Mouse (Mus musculus) heart, postnatal 25 days (tissue): ENCODE data around the gene Pla2g16. TPM values are rescaled to one million over a fixed set of nuclear protein-coding genes. Genes with fewer than 3 reads are reported as not detected.

Experiments
- DNase-seq: peaks from one replicate; pipeline ENCODE4 v3.0.0; 2022; ENCODE audit warnings: low spot score
- intact Hi-C: fragments of 180-260 bp; cut with DNase I; formaldehyde crosslinking; loops from one replicate; pipeline ENCODE4 v1.15.1; 2025
- total RNA-seq, 2 experiments: library from RNA; stranded (reverse); gene quantifications; 2 replicates each; pipeline ENCODE4 v1.2.3; 2021

Pla2g16 gene
- 100 to 1,000 TPM; 122 TPM for total RNA-seq

DNA sequence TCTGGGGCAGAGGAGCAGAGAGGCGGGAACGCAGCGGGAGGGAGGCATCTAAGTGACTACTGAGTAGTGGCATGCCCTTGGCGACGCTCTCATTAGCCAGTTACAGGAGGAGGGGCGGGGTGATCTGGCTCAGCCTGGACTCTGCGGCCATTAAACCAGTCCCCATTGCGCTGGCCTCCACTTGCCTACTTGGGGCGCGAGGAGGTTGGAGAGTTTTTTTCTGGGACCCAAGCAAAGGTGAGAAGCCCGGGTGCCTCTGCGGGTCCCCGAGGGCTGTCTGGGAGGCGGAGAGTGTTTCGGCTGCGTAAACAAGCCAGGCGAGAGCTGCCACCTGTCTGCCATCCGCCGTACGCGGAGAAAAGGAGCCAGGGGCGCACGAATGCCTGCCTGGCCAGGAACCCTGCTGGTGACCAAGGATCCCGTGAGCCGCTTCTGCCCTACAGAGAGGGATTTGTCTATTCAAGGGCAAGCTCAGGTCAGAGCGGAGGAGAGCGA lies at the start of gene Pla2g16:
Gene Pla2g16 (plus strand): TSS at position 132 of the 495 bp plus-strand sequence.
- intact Hi-C loops: loop anchor here (2.0 kb wide), 2 partner anchors 27 to 37 kb away; no protein-coding TSS in a partner anchor

DNA sequence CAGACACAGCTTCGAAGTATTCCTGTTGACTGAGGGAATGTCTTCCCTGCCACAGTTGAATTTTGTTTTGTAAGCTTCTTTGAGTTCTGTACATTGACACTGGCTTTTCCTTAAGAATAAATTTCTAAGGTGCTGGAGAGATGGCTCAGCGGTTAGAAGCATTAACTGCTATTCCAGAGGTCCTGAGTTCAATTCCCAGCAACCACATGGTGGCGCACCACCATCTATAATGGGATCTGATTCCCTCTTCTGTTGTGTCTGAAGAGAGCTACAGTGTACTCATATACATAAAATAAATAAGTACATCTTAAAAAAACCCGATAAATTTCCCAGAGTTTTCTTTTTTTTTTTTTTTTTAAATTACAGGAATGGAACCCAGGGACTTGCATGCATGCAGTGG lies 49.2 kb upstream of the Pla2g16 start:
- DNase-seq: no peak
- intact Hi-C loops: no loop called here

More for the DNA sequence above, at the start of gene Pla2g16:
- DNase-seq: peak; percentile 50

DNA sequence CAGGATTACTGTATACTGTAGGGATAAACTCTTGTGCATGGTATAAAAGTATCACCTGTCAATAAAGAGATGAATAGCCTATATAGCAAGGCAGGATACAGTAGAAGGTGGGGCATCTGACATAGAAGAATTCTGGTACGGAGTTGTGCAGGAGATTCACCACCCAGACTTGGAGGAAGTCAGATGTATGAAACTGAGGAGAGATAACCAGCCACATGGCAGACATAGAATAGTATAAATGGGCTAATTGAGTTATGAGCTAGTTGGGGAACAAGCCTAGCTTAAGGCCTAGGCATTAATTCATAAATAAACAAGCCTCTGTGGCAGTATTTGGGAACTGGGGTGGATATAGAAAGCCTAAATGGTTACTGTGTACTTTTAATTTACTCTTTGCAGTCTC lies 40.8 kb upstream of the Pla2g16 start:
- intact Hi-C loops: no loop called here
- no peak for DNase-seq

GRCm38 (mm10) chr19:7521619-7522018 lies 35.6 kb upstream of the Pla2g16 start:
- intact Hi-C loops: no loop called here
- no peak for DNase-seq

DNA sequence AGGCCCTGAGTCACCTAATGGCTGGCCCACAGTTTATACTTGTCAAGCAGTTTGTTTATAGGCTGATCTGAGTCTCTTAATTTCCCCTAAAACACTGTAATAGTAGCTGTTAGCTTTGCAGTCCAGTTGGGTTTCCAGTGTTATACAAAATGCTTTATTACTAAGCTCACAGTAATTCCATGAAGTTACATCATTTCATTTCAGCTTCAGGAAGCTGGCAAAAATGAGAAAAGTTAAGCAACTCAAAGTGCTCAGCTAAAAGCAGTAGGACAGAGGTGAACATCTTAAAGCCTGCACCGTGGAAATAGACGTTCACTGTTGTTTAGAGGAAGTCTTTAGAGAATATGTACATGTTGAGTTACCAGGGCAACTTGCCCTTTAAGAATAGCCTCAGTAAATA lies 34.4 kb upstream of the Pla2g16 start:
- intact Hi-C loops: no loop called here
- no peak for DNase-seq

DNA sequence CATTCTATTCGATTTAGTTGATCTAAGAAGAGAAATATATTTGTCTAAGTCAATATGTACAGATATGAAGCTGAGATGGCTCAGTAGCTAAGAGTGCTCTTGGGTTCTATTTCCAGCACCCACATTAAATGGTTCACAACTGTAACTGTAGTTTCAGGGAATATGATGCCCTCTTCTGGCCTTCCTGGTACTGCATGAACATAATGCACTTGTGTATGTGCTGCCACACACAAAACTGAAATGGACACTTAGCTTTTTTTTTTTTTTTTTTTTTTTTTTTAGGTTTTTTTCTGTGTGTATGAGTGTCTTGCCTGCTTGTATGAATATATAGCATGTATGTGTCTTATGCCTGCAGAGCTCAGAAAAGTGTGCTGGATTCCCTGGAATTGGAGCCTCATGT lies 34.0 kb upstream of the Pla2g16 start:
- intact Hi-C loops: no loop called here
- no peak for DNase-seq

GRCm38 (mm10) chr19:7523781-7524180 lies 33.5 kb upstream of the Pla2g16 start:
- DNase-seq: no peak
- intact Hi-C loops: no loop called here

DNA sequence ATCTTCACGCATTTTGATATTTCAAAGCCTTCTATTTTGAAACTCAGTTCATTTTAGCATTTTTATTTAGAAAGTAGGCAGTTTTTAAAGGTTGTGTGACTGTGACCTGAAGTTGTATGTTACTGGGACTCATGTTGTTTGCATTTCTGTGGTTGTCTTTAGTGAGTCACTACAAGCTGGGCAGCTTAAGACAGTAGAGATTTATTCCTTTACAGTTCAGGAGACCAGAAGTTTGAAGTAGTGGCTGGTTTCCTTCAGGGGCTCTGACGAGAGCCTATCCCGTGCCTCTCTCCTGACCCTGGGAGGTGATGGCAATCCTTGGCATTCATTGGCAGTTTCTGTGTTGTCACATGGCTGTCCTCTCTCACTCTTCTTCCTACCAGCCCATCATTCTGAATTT lies 32.4 kb upstream of the Pla2g16 start:
- no peak for DNase-seq
- intact Hi-C loops: no loop called here

DNA sequence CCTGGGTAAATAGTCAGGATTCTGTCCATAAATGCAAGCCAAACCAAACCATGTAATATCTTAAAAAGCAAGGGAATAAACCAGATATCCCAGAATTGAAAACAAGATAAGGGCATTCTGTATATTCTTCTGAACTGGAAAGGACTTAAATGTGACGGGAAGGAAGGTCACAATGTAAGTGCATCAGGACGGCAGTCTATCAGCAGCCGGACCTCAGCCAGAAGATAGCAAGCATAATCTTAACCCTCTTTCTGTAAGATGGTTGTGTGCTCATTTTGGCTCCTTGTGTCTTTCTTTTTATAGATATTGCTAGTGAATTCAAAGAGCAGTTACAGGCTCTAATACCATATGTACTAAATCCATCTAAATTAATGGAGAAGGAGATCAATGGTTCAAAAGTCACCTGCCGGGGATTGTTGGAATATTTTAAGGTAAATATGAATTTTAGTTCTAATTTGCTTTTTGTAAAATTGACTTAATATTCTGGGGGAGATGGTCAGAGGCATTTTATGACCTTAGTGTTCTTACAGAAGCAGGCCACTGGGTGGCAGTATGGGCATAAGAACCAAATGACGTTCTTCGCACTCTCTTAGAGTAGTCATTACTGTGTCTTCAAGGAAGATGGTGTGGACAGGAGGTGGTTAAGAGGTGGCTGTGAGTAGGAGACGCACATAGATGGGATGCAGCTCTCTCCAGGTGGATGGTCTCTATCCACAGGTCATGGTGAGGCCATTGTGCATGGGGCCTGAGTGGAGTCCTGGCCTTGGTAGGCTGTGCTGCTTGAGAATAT lies 28.4 kb upstream of the Pla2g16 start:
- DNase-seq: no peak
- intact Hi-C loops: loop anchor here (1.0 kb wide), 2 partner anchors 66 to 88 kb away; no protein-coding TSS in a partner anchor

DNA sequence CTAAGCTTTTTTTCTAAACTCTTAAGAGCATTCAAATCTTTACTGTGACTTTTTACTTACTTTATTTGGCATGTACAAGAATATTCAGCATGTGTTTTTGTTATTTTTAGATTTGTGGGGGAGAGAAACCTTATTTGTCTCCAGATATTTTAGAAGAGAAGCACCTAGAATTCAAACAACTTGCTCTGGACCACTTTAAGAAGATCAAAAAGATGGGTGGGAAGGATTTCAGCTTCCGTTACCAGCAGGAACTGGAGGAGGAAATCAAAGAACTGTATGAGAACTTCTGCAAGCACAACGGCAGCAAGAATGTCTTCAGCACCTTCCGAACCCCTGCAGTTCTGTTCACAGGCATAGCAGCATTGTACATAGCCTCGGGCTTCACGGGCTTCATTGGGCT lies 25.4 kb upstream of the Pla2g16 start:
- intact Hi-C loops: loop anchor here (2.0 kb wide), 1 partner anchor 25 kb away; the partner anchor contains the start of gene Pla2g16
- no peak for DNase-seq

- intact Hi-C loops: no loop called here
- no peak for DNase-seq
These were observed 23.4 kb upstream of the Pla2g16 start for GRCm38 (mm10) chr19:7533891-7534290.

DNA sequence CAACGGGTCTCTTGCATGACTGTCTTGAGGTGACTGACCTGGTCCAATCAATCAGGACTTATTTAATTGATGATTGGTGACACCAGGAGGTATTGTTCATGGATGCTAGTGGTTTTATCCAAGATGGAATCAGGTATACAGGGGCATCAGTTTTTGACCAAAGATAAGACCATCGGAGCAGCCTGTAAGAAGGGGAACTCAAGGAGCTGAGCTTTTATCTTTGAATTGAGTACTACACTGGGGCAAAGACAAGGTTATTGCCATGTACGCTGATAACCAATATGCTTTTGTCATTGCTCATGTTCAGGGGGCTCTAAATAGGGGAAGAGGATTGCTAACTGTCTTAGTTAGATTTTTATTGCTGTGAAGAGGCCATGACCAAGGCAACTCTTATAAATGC lies 8.3 kb upstream of the Pla2g16 start:
- no peak for DNase-seq
- intact Hi-C loops: no loop called here

GRCm38 (mm10) chr19:7551550-7552300 lies 5.5 kb upstream of the Pla2g16 start:
- no peak for DNase-seq
- intact Hi-C loops: no loop called here

DNA sequence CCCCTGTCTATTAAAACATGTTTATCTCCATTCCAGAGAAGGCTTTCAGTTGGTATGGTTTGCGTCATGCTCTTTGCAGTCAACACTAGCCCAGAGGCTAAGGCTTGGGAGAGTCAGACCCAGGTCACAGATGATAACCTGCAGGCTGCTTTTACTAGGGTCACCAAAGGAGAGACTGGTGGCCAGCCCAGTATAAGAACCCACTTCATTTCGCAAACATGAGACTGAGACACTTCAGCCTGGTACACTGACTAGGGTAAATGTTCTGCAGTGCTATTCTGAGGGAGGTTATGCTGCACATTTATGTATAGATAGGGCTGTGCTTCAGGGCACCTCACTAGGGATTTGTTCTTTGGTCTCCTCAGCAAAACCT lies 5.0 kb upstream of the Pla2g16 start:
- no peak for DNase-seq
- intact Hi-C loops: no loop called here

- intact Hi-C loops: no loop called here
- DNase-seq: no peak
These were observed 3.8 kb upstream of the Pla2g16 start for GRCm38 (mm10) chr19:7553441-7553840.

- intact Hi-C loops: no loop called here
- no peak for DNase-seq
These were observed 2.4 kb upstream of the Pla2g16 start for GRCm38 (mm10) chr19:7554881-7555280.

DNA sequence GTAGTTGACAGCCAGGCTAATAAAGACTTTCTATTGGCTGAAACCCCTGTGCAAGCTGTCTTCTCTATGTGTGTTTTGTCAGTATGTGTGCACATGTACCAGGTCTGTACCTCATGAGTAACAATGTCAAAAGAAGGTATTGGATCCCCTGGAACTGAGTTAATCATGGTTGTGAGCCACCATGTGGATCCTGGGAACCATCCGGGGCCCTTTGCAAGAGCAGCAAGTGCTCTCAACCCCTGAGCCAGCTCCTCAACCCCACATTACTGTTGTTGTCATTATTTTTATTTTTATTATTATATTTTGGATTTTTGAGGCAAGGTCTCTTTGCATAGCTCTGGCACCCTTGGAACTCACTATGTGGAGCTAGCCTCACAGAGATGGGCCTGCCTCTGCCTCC lies 618 bp upstream of the Pla2g16 start:
- no peak for DNase-seq
- intact Hi-C loops: loop anchor here (2.0 kb wide), 2 partner anchors 26 to 38 kb away; no protein-coding TSS in a partner anchor

DNA sequence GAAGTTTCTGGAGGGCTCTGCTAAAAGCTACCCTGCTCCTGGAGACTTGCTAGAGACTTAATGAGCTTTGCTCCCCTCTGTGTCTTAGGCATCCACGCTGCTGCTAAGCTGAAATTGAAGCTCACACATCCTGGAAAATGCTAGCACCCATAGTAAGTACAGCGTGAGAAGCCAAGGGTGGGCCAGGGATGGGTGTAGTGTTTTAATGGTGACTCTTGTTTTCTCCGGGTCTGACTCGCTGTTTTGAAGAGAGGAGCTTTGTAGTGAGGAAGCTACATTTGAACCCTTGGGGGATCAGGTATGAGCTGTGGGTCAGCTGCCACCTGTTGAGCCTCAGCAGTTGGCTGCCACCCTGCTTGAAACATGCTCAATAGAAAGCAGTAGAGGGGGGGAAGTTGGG lies 585 bp downstream of the Pla2g16 start:
- intact Hi-C loops: loop anchor here (2.0 kb wide), 3 partner anchors 27 to 37 kb away; no protein-coding TSS in a partner anchor
- DNase-seq: no peak

DNA sequence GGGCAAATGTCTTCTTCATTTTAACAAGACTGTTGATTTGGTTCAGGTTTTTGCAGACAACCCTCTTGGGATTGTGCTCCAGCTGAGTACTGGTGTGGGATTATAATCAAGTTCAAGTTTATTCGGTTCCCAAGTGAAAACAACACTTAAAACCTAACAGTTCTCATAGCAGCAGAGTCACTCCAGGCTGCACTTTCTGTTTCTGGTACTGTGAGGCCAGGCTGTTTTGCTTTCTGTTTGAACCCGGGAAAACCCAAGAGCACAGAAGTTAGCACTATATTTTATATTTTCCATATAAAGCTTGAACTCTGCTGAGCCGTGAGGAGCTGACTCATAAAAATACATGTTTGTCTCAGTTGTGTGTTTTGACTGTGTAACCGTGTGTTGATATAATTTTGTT lies 1.4 kb downstream of the Pla2g16 start:
- intact Hi-C loops: loop anchor here (2.0 kb wide), 1 partner anchor 26 kb away; no protein-coding TSS in a partner anchor
- no peak for DNase-seq

DNA sequence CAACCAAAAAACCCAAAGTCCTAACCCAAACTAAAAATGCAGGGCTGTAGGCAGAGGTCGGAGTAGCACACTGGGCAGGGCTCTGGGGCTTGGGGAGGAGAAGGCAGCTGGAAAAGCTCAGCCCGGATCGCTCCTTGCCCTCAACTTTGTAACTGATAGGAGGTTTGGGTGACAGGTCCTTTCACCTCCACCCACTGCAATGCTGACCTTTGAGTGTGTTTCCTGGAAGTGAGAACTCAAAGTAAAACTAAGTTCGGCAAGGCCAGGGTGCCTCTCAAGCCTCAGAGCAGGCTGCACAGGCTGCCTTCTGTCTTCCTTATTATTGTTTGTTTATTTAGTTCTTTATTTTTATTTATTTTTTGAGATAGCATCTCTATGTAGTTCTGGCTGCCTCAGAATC lies 2.7 kb downstream of the Pla2g16 start:
- intact Hi-C loops: loop anchor here (2.0 kb wide), 1 partner anchor 25 kb away; no protein-coding TSS in a partner anchor
- no peak for DNase-seq

- no peak for DNase-seq
- intact Hi-C loops: no loop called here
These were observed 4.2 kb downstream of the Pla2g16 start for GRCm38 (mm10) chr19:7561456-7561855.
